Mouse (Mus musculus) hindbrain, embryonic 11.5 days (tissue): ENCODE measurements around the gene D430041D05Rik. TPM values are rescaled to one million over a fixed set of nuclear protein-coding genes. Genes with fewer than 3 reads are reported as not detected.

Source experiments
- ATAC-seq: fragments of 200-750 bp; cut with Nextera tagmentation; 2 replicates; pipeline ENCODE4 v1.8.0; 2017; ENCODE audit warnings: mild to moderate bottlenecking, moderate TSS enrichment, moderate library complexity; ENCODE audit not compliant: low FRiP score
- DNase-seq: peaks from one replicate; pipeline ENCODE4 v3.0.0-alpha.2; 2015; ENCODE audit warnings: low spot score
- H3K27ac ChIP-seq: fragments of 300-500 bp; sonication (generic); 2 replicates; pipeline ENCODE4 v1.5.1; 2014; ENCODE audit warnings: mild to moderate bottlenecking, low read depth, low read length
- H3K27me3 ChIP-seq: fragments of 300-500 bp; sonication (generic); 2 replicates; pipeline ENCODE4 v1.6.1; 2014; ENCODE audit warnings: mild to moderate bottlenecking, low read length, moderate library complexity, mixed read lengths; ENCODE audit not compliant: control insufficient read depth, insufficient read depth
- H3K36me3 ChIP-seq: fragments of 300-500 bp; sonication (generic); 2 replicates; pipeline ENCODE4 v1.6.1; 2014; ENCODE audit warnings: mild to moderate bottlenecking, low read length, moderate library complexity, mixed read lengths; ENCODE audit not compliant: control insufficient read depth, insufficient read depth
- H3K4me1 ChIP-seq: fragments of 300-500 bp; sonication (generic); replicated peaks from 2 replicates; pipeline ENCODE4 v1.6.1; 2014; ENCODE audit warnings: low read length, mixed read lengths; ENCODE audit not compliant: control insufficient read depth, insufficient read depth
- H3K4me2 ChIP-seq: fragments of 300-500 bp; sonication (generic); replicated peaks from 2 replicates; pipeline ENCODE4 v1.6.1; 2014; ENCODE audit warnings: mild to moderate bottlenecking, low read depth, low read length
- H3K4me3 ChIP-seq: fragments of 300-500 bp; sonication (generic); 2 replicates; pipeline ENCODE4 v1.5.1; 2014; ENCODE audit warnings: low read depth, low read length
- H3K9ac ChIP-seq: fragments of 300-500 bp; sonication (generic); 2 replicates; pipeline ENCODE4 v1.6.1; 2014; ENCODE audit warnings: low read depth, low read length
- H3K9me3 ChIP-seq: fragments of 300-500 bp; sonication (generic); 2 replicates; pipeline ENCODE4 v1.6.1; 2016; ENCODE audit warnings: low read length; ENCODE audit not compliant: control insufficient read depth
- WGBS: fragments of 180-500 bp; shearing (Covaris S2); extraction: QIAGEN DNeasy Blood & Tissue Kit; methylation state at CpG from one replicate; pipeline ENCODE4 v1.1.7; 2014; 5-methylcytosine and 5-hydroxymethylcytosine counted together
- polyA plus RNA-seq: library from polyadenylated mRNA; unstranded; fragments of >200 nt; fragmentation: Nextera tagmentation; extraction: Ambion mirVana; gene quantifications from 2 replicates; pipeline ENCODE4 v1.2.1, GENCODE M21; 2014

D430041D05Rik gene
- polyA plus RNA-seq, 1 experiment from 2014 or later: 3.6 TPM

DNA sequence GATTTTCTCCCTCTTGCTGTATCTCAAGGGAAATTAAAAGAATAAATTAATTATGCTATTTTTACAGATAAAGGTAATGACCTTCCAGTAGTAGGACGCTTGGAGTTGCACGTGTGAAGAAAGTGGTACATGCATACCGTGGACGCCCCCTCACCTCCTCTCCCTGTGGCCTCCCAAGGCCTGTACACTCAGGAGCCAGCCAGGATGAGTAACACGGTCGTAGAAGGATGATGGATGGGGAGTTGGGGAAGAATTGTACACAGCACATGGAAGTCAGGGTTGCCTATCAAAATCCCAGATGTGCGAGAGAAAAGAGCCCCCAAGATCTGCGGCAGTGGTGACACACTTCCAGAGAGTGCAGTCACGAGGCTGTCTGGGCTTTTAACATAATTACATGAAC is 14.9 kb downstream of the D430041D05Rik start:
- Histone ChIP-seq H3K27ac (no peak overlapping the region), H3K4me2 (no peak overlapping the region), H3K36me3 (no peaks in the 10 kb centered on the region), H3K4me3 (no peak overlapping the region), H3K4me1 (no peaks in the 10 kb centered on the region), H3K27me3 (no peaks in the 10 kb centered on the region), H3K9ac (no peak overlapping the region), H3K9me3 (no peaks in the 10 kb centered on the region)
- ATAC-seq (no peak), DNase-seq (no peak)
- WGBS: 82% methylated on average over 9 of the region's 9 CpGs

DNA sequence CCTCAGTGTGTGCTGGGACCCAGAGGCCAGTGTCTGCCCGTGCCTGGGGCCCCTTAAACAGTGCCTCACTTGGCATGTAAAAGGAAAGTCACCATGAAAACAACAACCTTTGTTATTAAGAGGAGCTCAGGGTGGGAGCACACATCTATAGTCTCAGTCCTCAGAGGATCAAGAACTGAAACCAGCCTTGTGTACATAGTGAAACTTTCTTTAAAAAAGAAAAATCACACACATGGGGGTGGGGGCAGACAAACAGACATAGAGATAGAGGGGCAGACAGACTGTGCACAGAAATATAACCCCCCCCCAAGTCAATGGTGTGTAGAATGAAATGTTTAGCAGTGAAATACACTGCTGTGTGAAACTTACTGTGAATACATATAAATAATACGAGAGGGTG is 16.0 kb downstream of the D430041D05Rik start:
- H3K4me1 ChIP-seq: no peaks in the 10 kb centered on the region
- H3K27ac ChIP-seq: no peak overlapping the region
- no peak overlapping the region for H3K4me3 ChIP-seq
- no peaks in the 10 kb centered on the region for H3K36me3 ChIP-seq
- DNase-seq: no peak
- WGBS: 48% methylated on average over 2 of the region's 2 CpGs
- no peak overlapping the region for H3K4me2 ChIP-seq
- no peak overlapping the region for H3K9ac ChIP-seq
- 0 out of 2 replicates have a peak, but pooled peaks have one; percentile 27 for ATAC-seq
- H3K27me3 ChIP-seq: no peaks in the 10 kb centered on the region
- no peaks in the 10 kb centered on the region for H3K9me3 ChIP-seq

DNA sequence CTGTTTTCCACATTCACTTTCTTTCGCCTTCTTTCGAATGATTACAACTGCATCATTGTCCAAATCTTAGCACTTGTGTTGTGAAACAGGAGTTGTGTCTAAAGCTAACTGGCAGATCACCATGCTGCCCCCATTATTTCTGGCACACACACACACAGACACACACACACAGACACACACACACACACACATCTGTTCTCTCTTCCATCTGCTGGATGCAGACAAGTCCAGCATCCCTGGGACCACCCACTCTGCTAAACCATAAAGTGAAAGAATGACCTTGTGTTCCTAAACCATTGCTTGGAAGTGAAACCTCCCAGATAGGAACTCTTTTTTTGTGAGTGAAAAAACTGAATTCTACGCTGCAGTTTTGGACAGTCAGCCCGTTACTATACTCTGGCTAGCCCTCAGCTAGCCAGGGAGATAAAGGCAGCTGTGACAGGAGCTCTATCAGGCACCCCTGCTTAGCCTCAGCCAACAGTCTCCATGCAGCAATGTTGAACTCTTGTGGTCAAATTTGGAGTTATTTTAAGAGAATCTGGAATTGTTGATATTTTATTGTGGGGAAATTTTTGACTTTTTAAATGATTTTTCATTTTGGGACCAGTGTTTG is 18.0 kb downstream of the D430041D05Rik start:
- Histone ChIP-seq H3K4me3 (no peak overlapping the region), H3K9ac (no peak overlapping the region), H3K9me3 (no peaks in the 10 kb centered on the region), H3K27ac (no peak overlapping the region), H3K27me3 (no peaks in the 10 kb centered on the region), H3K4me2 (no peak overlapping the region), H3K36me3 (no peaks in the 10 kb centered on the region), H3K4me1 (no peaks in the 10 kb centered on the region)
- DNase-seq (no peak), ATAC-seq (no peak)
- 78% methylated on average over 4 of the region's 4 CpGs for WGBS

- 96% methylated on average over 11 of the region's 11 CpGs for WGBS
- Histone ChIP-seq H3K4me1 (no peaks in the 10 kb centered on the region), H3K27ac (no peak overlapping the region), H3K36me3 (no peaks in the 10 kb centered on the region), H3K4me3 (no peak overlapping the region), H3K9ac (no peak overlapping the region), H3K27me3 (no peaks in the 10 kb centered on the region), H3K9me3 (no peaks in the 10 kb centered on the region), H3K4me2 (no peak overlapping the region)
- no peak for DNase-seq
- no peak for ATAC-seq
Observed at GRCm38 (mm10) chr2:104389231-104389630, 21.6 kb downstream of the D430041D05Rik start.

- Histone ChIP-seq H3K9me3 (no peaks in the 10 kb centered on the region), H3K4me3 (no peak overlapping the region), H3K4me1 (no peaks in the 10 kb centered on the region), H3K36me3 (no peaks in the 10 kb centered on the region), H3K27ac (no peak overlapping the region), H3K27me3 (no peaks in the 10 kb centered on the region), H3K9ac (no peak overlapping the region), H3K4me2 (no peak overlapping the region)
- DNase-seq (no peak), ATAC-seq (no peak)
- 93% methylated on average over 2 of the region's 2 CpGs for WGBS
Observed at GRCm38 (mm10) chr2:104385941-104386340, 24.9 kb downstream of the D430041D05Rik start.

DNA sequence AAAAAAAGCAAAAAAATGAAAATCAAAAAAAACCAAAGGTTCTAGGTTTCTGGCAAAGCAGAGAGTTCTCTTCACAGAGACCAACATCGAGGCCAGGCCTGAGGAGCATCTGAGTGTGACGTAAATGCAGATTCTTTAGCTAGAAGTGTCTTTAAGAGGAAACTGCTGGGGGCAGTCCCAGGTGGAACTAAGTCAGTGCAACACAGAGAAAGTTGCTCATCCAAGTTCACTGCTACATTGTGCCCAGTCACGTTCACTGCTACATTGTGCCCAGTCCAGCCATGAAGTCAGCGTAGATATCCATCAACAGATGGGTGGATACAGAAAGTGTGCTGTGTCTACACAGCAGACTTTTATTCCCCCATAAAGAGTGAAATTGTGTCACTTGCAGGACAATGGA is 27.2 kb downstream of the D430041D05Rik start:
- Histone ChIP-seq H3K9ac (no peak overlapping the region), H3K4me2 (no peak overlapping the region), H3K4me1 (no peaks in the 10 kb centered on the region), H3K4me3 (no peak overlapping the region), H3K27ac (no peak overlapping the region), H3K27me3 (no peaks in the 10 kb centered on the region), H3K36me3 (no peaks in the 10 kb centered on the region), H3K9me3 (no peaks in the 10 kb centered on the region)
- no peak for ATAC-seq
- 93% methylated on average over 4 of the region's 4 CpGs for WGBS
- no peak for DNase-seq

DNA sequence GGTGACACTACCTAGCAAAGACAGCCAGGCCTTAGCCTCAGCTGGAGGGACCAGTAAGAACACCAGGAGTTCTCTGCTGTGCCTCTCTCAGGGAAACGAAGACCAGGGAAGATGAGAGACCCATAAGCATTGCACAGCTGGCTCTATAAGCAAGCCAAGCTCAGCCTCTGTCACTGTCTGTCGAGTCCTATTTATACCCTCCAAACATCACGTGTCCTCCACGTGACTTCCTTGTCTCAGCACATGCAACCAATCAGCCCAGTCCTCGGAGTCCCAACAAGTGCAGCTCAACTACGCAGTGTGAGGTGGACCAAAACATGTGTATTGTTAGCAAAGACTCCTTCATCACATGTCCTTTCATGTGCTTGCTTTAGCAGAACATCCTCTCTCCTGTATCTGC is 28.0 kb downstream of the D430041D05Rik start:
- no peak overlapping the region for H3K4me2 ChIP-seq
- H3K9me3 ChIP-seq: no peaks in the 10 kb centered on the region
- DNase-seq (no peak), ATAC-seq (no peak)
- no peak overlapping the region for H3K9ac ChIP-seq
- no peaks in the 10 kb centered on the region for H3K4me1 ChIP-seq
- no peak overlapping the region for H3K4me3 ChIP-seq
- H3K27me3 ChIP-seq: no peaks in the 10 kb centered on the region
- H3K27ac ChIP-seq: no peak overlapping the region
- no peaks in the 10 kb centered on the region for H3K36me3 ChIP-seq
- WGBS: 86% methylated on average over 6 of the region's 6 CpGs

DNA sequence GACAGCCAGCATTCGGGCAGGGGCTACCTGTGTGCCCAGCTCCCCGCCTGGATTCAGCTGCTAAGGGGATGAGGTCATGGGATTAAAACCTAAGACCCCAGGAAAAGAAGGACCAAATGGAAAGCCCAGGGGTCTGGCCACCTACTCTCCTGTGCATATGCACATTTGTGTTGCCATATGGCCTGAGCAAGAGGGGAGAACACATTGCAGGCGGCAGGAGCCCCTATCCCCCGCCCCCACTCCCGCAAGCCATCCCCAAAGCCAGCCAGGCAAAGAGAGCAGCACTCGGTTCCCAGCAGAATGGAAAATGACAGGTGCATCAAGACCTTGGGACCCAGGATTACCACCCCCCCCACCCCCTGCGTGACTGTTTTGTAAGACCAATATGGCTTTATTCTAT is 31.5 kb downstream of the D430041D05Rik start:
- Histone ChIP-seq H3K4me2 (no peak overlapping the region), H3K9me3 (no peaks in the 10 kb centered on the region), H3K27me3 (no peaks in the 10 kb centered on the region), H3K4me1 (no peaks in the 10 kb centered on the region), H3K9ac (no peak overlapping the region), H3K36me3 (no peaks in the 10 kb centered on the region), H3K4me3 (no peak overlapping the region), H3K27ac (no peak overlapping the region)
- ATAC-seq (no peak), DNase-seq (no peak)
- WGBS: 26% methylated on average over 7 of the region's 7 CpGs

- Histone ChIP-seq H3K4me3 (no peak overlapping the region), H3K27ac (no peak overlapping the region), H3K9ac (no peak overlapping the region), H3K36me3 (no peaks in the 10 kb centered on the region), H3K4me1 (no peaks in the 10 kb centered on the region), H3K27me3 (no peaks in the 10 kb centered on the region), H3K9me3 (no peaks in the 10 kb centered on the region), H3K4me2 (no peak overlapping the region)
- no peak for DNase-seq
- 19% methylated on average over 3 of the region's 3 CpGs for WGBS
- ATAC-seq: no peak
Observed at GRCm38 (mm10) chr2:104378791-104379190, 32.0 kb downstream of the D430041D05Rik start.
